Mouse (Mus musculus): ENCODE results near the gene Tbx4.

The Tbx4 gene

DNA sequence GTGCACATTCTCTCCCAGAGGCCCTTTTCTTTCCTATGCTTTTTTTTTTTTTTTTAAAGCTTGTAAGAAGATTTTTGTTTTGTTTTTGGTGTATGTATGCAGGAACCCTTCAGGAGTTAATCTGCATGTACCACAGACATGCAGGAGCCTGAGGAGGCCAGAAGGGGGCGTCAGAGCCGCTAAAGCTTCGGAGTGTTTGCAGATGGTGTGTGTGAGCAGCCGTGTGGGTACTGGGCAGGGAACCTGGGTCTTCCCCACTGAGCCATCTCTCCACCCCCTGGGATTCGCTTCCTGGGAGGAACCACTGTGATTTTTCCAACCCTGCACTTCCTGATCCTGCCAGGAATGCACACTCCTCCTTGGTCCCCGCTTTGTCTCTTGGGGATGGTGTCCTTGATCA, 35.5 kb upstream of the Tbx4 start:
- no peak for DNase-seq (ENCODE audit: low read depth, low spot score)

GRCm38 (mm10) chr11:85857997-85858698, 28.1 kb upstream of the Tbx4 start:
- DNase-seq (ENCODE audit: low read depth, low spot score), result no peak

DNA sequence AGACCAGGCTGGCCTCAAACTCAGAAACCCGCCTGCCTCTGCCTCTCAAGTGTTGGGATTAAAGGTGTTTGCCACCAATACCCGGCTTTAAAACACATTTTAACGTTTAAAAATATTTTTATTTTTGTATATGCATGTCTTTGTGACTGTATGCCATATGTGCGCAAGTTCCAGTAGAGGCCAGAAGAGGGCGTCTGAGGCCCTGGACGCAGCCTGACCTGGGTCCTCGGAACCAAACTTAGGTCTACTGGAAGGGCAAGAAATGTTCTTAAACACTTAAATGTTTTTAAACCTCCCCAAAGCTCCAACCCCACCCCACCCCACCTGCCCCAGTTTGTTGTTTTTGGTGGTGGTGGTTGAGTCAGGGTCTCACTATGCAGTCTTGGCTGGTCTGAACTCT, 21.9 kb upstream of the Tbx4 start:
- DNase-seq (ENCODE audit: low read depth, low spot score), result no peak

DNA sequence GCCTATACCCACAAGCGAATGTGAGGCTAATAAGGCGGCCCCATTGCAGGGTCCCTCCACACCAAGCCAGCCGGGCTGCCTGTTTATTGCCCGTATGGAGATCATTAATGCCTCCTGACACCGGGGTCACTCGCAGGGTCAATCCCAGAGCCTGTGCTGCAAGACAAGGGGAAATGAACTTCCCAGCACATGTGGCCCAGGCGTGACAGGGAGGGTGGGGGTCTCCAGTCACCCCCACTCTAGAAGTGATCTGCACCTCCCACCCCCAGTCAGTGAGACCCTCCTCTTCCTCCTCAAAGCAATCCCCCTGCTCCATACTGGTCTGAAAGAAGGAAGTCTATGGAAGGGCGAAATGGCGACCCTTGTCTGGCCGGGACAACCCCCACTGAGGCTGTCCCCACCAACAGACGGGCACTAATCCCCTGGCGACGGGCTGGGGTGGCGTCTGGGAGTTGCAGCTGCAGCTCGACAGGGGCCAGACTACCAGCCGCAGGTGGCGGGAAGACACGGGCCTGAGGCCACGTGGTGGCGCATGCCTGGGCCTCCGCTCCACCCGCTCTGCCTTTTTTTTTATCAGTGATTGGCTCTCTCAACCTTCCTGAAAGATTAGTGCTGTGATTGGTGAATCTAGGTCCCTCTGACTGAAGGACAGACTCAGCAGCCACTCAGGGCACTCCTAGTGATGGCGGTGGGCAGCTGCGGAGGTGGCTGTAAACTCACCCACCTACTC, 10.0 kb upstream of the Tbx4 start:
- no peak for DNase-seq (ENCODE audit: low read depth, low spot score)

DNA sequence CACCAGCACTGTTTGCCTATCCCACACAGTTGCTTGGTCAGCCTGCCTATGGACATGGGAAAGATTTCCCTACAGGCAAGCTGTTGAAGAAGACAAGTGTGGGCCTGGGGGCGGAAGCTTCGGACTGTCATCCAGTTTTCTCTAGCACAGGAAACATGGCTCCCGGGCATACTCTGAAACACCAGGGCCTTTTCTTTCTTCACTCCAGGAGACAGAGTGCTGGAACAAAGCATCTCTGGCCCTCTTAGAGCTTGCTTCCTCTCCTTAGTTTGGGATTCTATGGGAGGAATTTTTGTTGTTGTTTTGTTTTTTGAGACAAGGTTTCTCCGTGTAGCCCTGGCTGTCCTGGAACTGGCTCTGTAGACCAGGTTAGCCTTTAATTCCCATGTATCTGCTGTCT, 1.7 kb upstream of the Tbx4 start:
- no peak for DNase-seq (ENCODE audit: low read depth, low spot score)

DNA sequence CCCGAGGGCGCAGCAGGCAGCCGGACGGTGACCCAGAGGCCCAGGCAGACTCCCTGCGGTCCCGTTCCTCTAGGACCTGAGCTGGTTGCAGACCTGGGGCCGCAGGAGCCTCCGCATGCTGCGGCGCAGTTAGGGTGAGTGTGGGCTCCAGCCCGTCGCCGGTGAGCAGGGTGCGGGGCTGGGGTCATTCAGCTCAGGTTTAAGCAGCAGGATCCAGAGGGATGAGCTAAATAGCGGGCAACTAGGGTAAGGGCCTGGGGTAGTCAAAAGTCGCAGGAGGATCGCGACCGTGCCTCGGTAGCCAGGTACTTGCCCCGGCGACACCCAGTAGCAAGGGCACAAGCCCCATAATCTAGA, 185 bp downstream of the Tbx4 start:
- DNase-seq (ENCODE audit: low read depth, low spot score), result no peak

- no peak for DNase-seq (ENCODE audit: low read depth, low spot score)
Observed at GRCm38 (mm10) chr11:85887273-85887672, 1.1 kb downstream of the Tbx4 start.

- no peak for DNase-seq (ENCODE audit: low read depth, low spot score)
Observed at GRCm38 (mm10) chr11:85887801-85888450, 1.7 kb downstream of the Tbx4 start.

DNA sequence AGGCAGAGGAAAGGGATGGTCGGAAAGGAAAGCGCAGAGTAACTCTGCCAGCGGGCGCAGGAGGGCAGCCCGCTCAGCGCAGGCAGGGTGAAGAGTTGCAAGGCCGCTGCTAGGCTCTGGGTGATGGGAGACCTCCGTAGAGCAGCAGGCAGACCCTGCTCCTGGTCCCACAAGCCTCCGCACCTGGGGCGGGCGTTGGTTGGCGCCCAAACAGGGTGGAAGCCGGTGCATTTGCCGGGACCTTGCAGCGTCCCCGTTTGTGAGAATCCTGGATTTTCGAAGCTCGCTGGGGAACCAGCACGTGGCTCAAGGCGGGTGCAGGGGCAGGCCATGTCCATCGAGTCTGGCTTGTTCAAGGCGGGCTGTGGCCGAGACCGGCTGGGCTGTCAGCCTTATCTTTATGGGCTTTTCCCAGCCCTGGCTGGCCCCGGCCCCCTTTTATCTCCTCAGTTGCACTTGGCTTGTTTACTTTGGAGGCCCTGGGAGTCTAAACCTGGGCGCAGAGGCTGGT, 2.3 kb downstream of the Tbx4 start:
- DNase-seq (ENCODE audit: low read depth, low spot score), result no peak

DNA sequence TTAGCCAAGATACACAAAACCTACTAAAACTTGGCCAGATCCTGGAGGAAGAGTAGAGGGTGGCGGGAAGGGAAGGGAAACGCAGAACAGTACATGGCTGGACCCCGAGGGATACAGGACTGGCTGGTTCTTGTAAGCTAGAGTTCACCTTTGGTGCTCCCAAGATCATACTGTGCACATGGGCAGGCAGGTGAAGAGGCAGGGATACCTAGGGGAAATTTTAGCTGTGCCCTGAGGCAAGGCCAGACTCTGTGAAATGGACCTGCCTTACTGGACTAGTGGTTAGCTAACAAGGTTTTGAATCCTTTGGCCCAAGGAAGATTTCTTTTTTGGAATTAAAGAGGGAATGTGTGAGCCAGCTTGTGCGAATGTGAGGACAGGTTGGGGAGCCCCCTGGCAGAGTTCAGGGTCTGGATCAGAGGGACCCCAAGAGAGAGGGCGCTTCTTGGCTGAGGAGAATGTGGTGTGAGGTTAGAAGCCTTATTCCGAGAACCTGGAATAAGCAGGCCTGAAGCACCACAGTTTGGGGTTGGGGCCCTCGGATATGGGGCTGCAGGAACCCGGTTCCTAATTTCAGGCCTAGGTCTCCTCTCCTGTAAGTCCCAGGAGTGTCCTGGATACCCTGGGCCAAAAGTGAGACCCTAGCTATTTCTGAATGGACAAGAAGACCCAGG, 3.0 kb downstream of the Tbx4 start:
- no peak for DNase-seq (ENCODE audit: low read depth, low spot score)

GRCm38 (mm10) chr11:85889730-85890562, 3.7 kb downstream of the Tbx4 start:
- DNase-seq (ENCODE audit: low read depth, low spot score), result no peak

- no peak for DNase-seq (ENCODE audit: low read depth, low spot score)
Observed at GRCm38 (mm10) chr11:85890563-85890845, 4.3 kb downstream of the Tbx4 start.

DNA sequence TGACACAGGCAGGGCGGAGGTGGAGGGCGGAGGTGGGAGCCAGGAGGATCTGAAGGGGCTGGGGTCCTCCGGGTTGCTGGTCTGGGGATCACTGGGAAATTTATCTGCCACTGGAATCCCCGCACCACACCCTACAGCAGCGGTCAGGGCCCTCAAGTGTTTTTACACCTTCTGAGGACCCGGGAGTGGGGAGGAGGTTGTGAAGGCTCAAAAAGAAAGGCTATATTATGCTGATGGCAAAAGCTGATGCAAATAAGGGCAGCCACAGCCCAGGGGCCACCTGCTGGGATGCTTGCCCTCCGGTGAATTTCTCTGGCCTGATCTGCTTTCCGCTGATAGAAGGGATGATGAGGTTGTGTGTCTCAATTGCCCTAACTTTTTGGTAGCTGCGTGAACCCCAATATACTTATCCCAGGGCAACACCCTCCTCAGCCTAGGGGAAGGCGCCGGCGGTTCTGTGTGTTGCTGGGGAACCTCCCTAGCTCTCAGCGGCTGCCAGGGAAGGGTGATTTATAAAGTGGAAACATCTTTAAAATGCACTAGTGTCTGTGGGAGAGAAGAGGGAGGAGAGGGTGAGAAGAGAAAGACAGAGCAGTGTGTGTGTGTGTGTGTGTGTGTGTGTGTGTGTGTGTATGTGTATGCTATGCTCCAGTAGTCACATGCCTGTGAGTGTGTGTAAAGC, 4.9 kb downstream of the Tbx4 start:
- DNase-seq (ENCODE audit: low read depth, low spot score), result no peak

- DNase-seq (ENCODE audit: low read depth, low spot score), result no peak
Observed at GRCm38 (mm10) chr11:85891692-85892040, 5.4 kb downstream of the Tbx4 start.

DNA sequence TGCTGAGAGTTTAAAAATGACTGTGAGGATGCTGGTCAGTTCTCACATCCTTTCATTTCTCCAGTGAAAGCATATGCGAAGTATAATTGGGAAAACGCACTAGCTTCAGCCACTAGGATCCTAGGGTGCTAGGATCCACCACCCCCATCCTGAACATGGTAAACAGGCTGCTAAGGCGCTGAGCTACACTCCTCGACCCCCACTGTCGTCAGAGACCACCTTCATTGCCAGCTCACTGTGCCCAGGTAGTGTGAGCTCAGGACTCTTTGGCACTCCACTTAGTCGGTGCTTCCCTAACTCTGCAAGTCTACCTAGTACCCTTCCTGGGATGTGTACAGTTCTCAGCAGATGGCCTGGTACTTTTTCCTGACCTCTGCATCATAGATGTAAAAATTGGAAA, 6.5 kb downstream of the Tbx4 start:
- no peak for DNase-seq (ENCODE audit: low read depth, low spot score)

GRCm38 (mm10) chr11:85893400-85894135, 7.3 kb downstream of the Tbx4 start:
- DNase-seq (ENCODE audit: low read depth, low spot score), result no peak

DNA sequence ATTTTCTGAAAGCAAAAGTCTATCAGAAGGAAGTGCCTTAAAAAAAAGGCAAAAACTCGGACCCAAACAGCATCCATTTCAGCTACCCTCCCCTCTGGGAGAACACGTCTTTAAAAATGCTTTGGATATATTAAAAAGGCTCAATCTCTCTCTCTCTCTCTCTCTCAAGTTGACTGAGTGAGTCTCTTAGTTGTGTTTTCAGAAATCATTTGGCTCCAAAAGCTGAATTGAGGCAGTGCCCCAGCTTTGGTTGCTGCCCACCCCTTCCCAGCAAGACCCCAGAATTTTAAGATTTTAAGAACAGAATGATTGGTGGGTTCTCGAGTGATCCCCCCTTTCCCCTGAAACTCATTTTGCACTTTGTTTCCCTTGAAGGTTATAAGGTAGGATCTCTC, 7.9 kb downstream of the Tbx4 start:
- DNase-seq (ENCODE audit: low read depth, low spot score), result no peak

DNA sequence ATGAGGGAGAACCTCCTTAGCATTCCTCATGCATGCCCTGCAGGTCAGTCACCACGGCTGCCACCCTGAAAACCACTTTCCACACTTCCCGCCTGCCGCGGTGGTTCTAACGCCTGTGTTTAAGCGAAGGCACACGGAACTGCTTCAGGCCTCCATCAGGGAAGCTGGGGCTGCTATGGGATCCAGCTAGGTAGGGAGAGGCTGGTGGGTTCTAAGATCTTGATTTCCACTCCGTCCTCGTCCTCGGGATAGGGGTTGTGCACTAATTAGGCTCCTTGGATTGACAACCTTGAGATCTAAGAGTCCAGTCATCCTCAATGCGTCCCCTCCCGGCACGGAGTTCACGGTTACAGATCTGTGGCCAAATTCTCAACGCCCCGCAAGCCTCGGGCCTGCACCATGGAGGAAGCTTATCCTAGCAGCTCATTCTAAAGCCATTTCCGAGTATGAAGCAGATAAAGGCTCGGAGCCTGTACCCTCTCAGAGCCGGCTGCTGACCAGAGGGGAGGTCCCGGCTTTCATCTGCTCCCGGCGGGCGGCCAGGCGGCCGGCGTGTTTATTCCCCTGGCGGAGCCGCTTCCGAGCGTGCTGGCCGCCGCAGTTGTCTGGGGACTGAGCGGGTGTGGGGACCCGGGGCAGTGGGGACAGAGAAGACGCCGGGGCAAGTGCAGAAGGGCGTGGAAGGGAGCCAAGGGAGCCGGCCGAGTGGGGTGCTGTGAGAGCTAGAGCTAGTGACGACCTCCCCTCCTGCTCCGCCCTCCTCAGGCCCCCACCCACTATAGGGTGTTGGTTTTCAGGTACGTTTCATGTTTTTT, 8.7 kb downstream of the Tbx4 start:
- no peak for DNase-seq (ENCODE audit: low read depth, low spot score)

DNA sequence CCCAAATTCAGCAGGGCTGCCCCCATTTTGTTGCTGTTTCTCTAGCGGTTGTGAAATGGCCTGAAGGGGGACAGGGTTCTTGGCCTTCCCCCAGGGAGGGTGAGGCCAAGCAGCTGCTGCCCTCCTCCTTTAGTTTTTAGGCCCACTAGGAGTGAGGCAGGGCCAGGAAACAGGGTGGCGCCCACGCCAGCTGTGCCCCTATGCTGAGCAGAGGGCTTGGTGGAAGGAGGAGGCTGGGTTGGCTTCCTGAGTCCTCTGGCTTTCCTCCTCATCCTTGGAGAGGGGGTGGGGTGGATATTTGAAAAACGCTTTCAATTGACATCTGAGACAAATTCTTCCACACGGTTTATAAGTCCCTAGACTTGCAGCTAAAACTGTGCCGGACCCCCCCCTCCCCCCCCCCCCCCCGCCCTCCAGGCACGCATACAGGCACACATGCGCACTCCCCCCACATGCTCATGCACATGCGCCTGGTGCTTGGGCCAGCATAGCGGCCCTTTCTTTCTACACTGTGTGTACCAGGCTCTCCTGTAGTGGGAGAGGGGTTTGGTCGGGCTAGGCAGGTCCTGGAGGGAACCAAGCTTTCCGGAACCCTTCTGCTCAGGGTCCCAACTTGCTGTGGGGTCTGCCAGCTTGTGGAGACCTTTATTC, 10.2 kb downstream of the Tbx4 start:
- DNase-seq (ENCODE audit: low read depth, low spot score), result no peak
